8 mouse cellular contexts compared by ENCODE assay signal in the genomic region with DNA sequence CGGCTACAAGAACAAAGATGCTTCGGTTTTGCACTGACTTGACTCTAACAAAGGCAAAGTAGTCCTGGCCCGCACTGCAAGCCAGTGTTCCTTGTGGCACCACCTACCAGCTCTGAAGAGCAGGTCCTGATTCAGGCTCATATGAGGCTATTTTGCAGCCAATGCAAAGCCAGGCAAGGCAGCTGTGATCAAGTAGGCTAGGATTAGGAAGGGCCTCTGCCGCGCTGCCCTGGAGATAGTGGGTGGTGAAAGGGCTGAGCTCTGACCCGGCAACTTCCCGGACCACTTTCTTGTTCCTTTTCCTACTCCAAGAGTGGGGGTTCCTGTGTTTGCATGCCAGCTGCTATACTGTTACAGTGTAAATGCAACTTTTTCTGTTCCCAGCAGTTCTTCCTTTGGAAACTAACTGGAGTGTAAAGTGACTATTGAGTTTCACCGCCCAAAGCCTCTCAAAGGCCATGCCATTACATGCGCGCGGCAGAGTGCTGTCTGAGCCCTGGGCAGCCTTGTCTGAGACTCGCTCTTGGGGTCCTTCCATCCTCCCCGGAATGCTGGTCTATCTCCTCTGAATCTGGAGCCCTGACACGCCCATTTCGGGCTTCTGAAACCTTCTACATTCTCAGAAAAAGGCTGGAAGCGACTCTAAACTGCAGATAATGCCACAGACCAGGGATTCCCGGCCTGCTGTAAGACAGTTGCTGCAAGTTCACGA. TPM values are rescaled to one million over a fixed set of nuclear protein-coding genes. Genes with fewer than 3 reads are reported as not detected.
DNase-seq lines count a peak whose midpoint lies in the region; ATAC-seq and TF ChIP-seq lines count a peak whose summit lies in the region.

No protein-coding gene starts in this region.

- no peak overlapping the region for H3K9ac ChIP-seq in kidney, embryonic 16.5 days (replicated peaks; ENCODE audit: low read length)
- peak overlapping the region; percentile 71 for H3K9ac ChIP-seq in midbrain, embryonic 13.5 days (replicated peaks)

- H3K27ac ChIP-seq in testis, adult 2 months (ENCODE audit: control insufficient read depth, insufficient read depth, low read depth, low read length), result no peak overlapping the region
- H3K27ac ChIP-seq in kidney, embryonic 16.5 days (ENCODE audit: low read length), result no peak overlapping the region
- H3K27ac ChIP-seq in midbrain, embryonic 13.5 days, result no peak overlapping the region

- no peaks in the 10 kb centered on the region for H3K9me3 ChIP-seq in kidney, embryonic 16.5 days (ENCODE audit: low read length)
- no peaks in the 10 kb centered on the region for H3K9me3 ChIP-seq in midbrain, embryonic 13.5 days

- no peak for ATAC-seq in CD4-positive, CD25-positive, alpha-beta regulatory T cell, adult 4 months
- peak; percentile 55; the same call in 1 of the 2 replicates for ATAC-seq in kidney, embryonic 16.5 days (ENCODE audit: low FRiP score, low TSS enrichment)
- peak; percentile 25; the same call in 1 of the 2 replicates for ATAC-seq in midbrain, embryonic 13.5 days
- ATAC-seq in monocyte, adult 5-6 weeks (replicated peaks; ENCODE audit: insufficient number of reproducible peaks, low FRiP score, low TSS enrichment, poor library complexity, severe bottlenecking), result no peak
- no peak for ATAC-seq in inflammation-experienced regulatory T-cells, adult 6 months

- peak; percentile 9 for DNase-seq in CD4-positive, CD25-positive, alpha-beta regulatory T cell, adult 2 months (ENCODE audit: low read depth, low spot score)
- no peak for DNase-seq in testis, postnatal 14 days (ENCODE audit: low spot score)

- 8% methylated on average over 18 of the region's 18 CpGs for WGBS in kidney, embryonic 16.5 days
- 3% methylated on average over 18 of the region's 18 CpGs for WGBS in midbrain, embryonic 13.5 days

- no peaks in the 10 kb centered on the region for H3K36me3 ChIP-seq in testis, adult 2 months (ENCODE audit: control insufficient read depth, insufficient read depth, low read length)
- H3K36me3 ChIP-seq in kidney, embryonic 16.5 days (ENCODE audit: insufficient read depth, low read length), result no peaks in the 10 kb centered on the region
- no peaks in the 10 kb centered on the region for H3K36me3 ChIP-seq in midbrain, embryonic 13.5 days

- peaks cover 13% of the 10 kb centered on the region for H3K4me1 ChIP-seq in testis, adult 2 months (ENCODE audit: control insufficient read depth, insufficient read depth, low read length)
- H3K4me1 ChIP-seq in kidney, embryonic 16.5 days (ENCODE audit: insufficient read depth, low read length), result peaks cover 16% of the 10 kb centered on the region; the same call in 1 of the 2 replicates
- peaks cover 24% of the 10 kb centered on the region for H3K4me1 ChIP-seq in midbrain, embryonic 13.5 days (replicated peaks)

- peak overlapping the region; percentile 71 for H3K4me2 ChIP-seq in kidney, embryonic 16.5 days (replicated peaks; ENCODE audit: low read depth, low read length)
- H3K4me2 ChIP-seq in midbrain, embryonic 13.5 days (replicated peaks), result peak overlapping the region; percentile 100

- no peak for TF ChIP-seq POLR2A in testis, adult 2 months (IDR thresholded peaks at IDR 0.05; ENCODE audit: control insufficient read depth, low read depth, low read length)

- no peak for TF ChIP-seq CTCF in testis, adult 2 months (IDR thresholded peaks at IDR 0.05; ENCODE audit: control insufficient read depth, insufficient read depth, insufficient replicate concordance, low read depth, low read length)

- peak overlapping the region; percentile 2 for H3K4me3 ChIP-seq in testis, adult 2 months (ENCODE audit: control insufficient read depth, low read depth, low read length)
- peak overlapping the region; percentile 45 for H3K4me3 ChIP-seq in kidney, embryonic 16.5 days (ENCODE audit: low read length)
- peak overlapping the region; percentile 58 for H3K4me3 ChIP-seq in midbrain, embryonic 13.5 days (replicated peaks)

- H3K27me3 ChIP-seq in testis, adult 2 months (ENCODE audit: control insufficient read depth, insufficient read depth, low read length), result peaks cover 7% of the 10 kb centered on the region
- H3K27me3 ChIP-seq in kidney, embryonic 16.5 days (ENCODE audit: insufficient read depth, low read length), result peaks cover 36% of the 10 kb centered on the region
- H3K27me3 ChIP-seq in midbrain, embryonic 13.5 days, result peaks cover 59% of the 10 kb centered on the region

RNA-seq across cellular contexts. Expression of gene C1ql3, which starts 2.2 kb away (rescaled TPM):
- polyA plus RNA-seq in CD4-positive, CD25-positive, alpha-beta regulatory T cell, adult 4 months (2017; shearing (Covaris generic)), result not detected
- polyA plus RNA-seq in testis, adult 2 months (2012; rRNA removed), result 0.04 TPM in 1 of 2 replicates, not detected in the other
- polyA plus RNA-seq in kidney, embryonic 16.5 days (2015; fragmentation: Nextera tagmentation; extraction: Ambion mirVana), result 1.1 and 1.7 TPM in 2 replicates
- polyA plus RNA-seq in midbrain, embryonic 13.5 days (2015; fragmentation: Nextera tagmentation; extraction: Ambion mirVana), result 1.3 and 2.2 TPM in 2 replicates
- 0.68 TPM in 1 of 3 replicates, not detected in the others for total RNA-seq in monocyte, adult 5-6 weeks (2017)
- polyA plus RNA-seq in inflammation-experienced regulatory T-cells, adult 6 months (2017; shearing (Covaris generic)), result not detected

Comparison
In these comparisons a context has a peak if more than half of its experiments do, and no peak if none do; other contexts are left out.
1. ATAC-seq: peak in kidney, embryonic 16.5 days (single experiment) and midbrain, embryonic 13.5 days (single experiment); none in CD4-positive, CD25-positive, alpha-beta regulatory T cell, adult 4 months (single experiment), monocyte, adult 5-6 weeks (single experiment) and inflammation-experienced regulatory T-cells, adult 6 months (single experiment).
2. H3K4me3 ChIP-seq: peak in every context shown above with its lines; median percentile 58 in midbrain, embryonic 13.5 days; 45 in kidney, embryonic 16.5 days; 2 in testis, adult 2 months.